Mouse (Mus musculus): ENCODE results near the gene Dhcr7. TPM values are rescaled to one million over a fixed set of nuclear protein-coding genes. Genes with fewer than 3 reads are reported as not detected.

The Dhcr7 gene
- total RNA-seq (2021) = 100 to 1,000 TPM; 126 to 310 TPM
- long read RNA-seq, experiment 1, partial matches to known transcripts = 200 of 214 reads
- long read RNA-seq, experiment 1, other reads (novel, unspliced or antisense) = 13 of 214 reads
- long read RNA-seq, experiment 2, partial matches to known transcripts = 96 of 110 reads
- long read RNA-seq, experiment 2, other reads (novel, unspliced or antisense) = 14 of 110 reads

GRCm38 (mm10) chr7:143822375-143823265, at the start of gene Dhcr7, which contains the start of gene Nadsyn1:
TSS of gene Dhcr7 (plus strand) at chr7:143823145.
TSS of gene Nadsyn1 (minus strand) at chr7:143822849.
- DNase-seq = peak; percentile 100

- DNase-seq = no peak
Measured at GRCm38 (mm10) chr7:143776137-143776536, 46.8 kb upstream of the Dhcr7 start.

GRCm38 (mm10) chr7:143777375-143777774, 45.6 kb upstream of the Dhcr7 start:
- DNase-seq = no peak

- DNase-seq = no peak
Measured at GRCm38 (mm10) chr7:143783378-143783995, 39.5 kb upstream of the Dhcr7 start.

- DNase-seq = peak; percentile 81
Measured at GRCm38 (mm10) chr7:143783996-143784829, 38.7 kb upstream of the Dhcr7 start, which contains the start of gene Mrgpre. TSS of gene Mrgpre (minus strand) at chr7:143784500.

- DNase-seq = no peak
Measured at GRCm38 (mm10) chr7:143792336-143792985, 30.5 kb upstream of the Dhcr7 start.

GRCm38 (mm10) chr7:143793121-143793520, 29.8 kb upstream of the Dhcr7 start:
- peak; percentile 56 for DNase-seq

- no peak for DNase-seq
Measured at GRCm38 (mm10) chr7:143798783-143799182, 24.2 kb upstream of the Dhcr7 start.

- no peak for DNase-seq
Measured at GRCm38 (mm10) chr7:143800770-143801169, 22.2 kb upstream of the Dhcr7 start.

GRCm38 (mm10) chr7:143801195-143802065, 21.5 kb upstream of the Dhcr7 start:
- DNase-seq = no peak

GRCm38 (mm10) chr7:143805199-143805624, 17.7 kb upstream of the Dhcr7 start:
- DNase-seq = no peak

GRCm38 (mm10) chr7:143808909-143809308, 14.0 kb upstream of the Dhcr7 start:
- DNase-seq = no peak

- no peak for DNase-seq
Measured at GRCm38 (mm10) chr7:143819201-143819600, 3.7 kb upstream of the Dhcr7 start.

GRCm38 (mm10) chr7:143821241-143821640, 1.7 kb upstream of the Dhcr7 start:
- no peak for DNase-seq

- peak; percentile 40 for DNase-seq
Measured at GRCm38 (mm10) chr7:143823266-143823605, 291 bp downstream of the Dhcr7 start.

- no peak for DNase-seq
Measured at GRCm38 (mm10) chr7:143826985-143827384, 4.0 kb downstream of the Dhcr7 start.

- DNase-seq = peak; percentile 95
Measured at GRCm38 (mm10) chr7:143829504-143830331, 6.8 kb downstream of the Dhcr7 start.

GRCm38 (mm10) chr7:143830399-143830798, 7.5 kb downstream of the Dhcr7 start:
- DNase-seq = no peak

GRCm38 (mm10) chr7:143832196-143832595, 9.3 kb downstream of the Dhcr7 start:
- DNase-seq = peak; percentile 82

GRCm38 (mm10) chr7:143832611-143833010, 9.7 kb downstream of the Dhcr7 start:
- DNase-seq = no peak

Measured in adrenal gland, postnatal 10 days (tissue).